Mouse (Mus musculus) thymus, adult 2 months (tissue): ENCODE results near the gene Adap1. TPM values are rescaled to one million over a fixed set of nuclear protein-coding genes. Genes with fewer than 3 reads are reported as not detected.

Source experiments
- DNase-seq: peaks from one replicate; pipeline ENCODE4 v3.0.0; 2021
- H3K27ac ChIP-seq: fragments of 200-500 bp; 2 replicates; pipeline ENCODE4 v1.5.1; 2012; ENCODE audit warnings: low read length, control low read depth; ENCODE audit not compliant: control insufficient read depth, insufficient read depth
- H3K27me3 ChIP-seq: fragments of 200-500 bp; 2 replicates; pipeline ENCODE4 v1.6.1; 2012; ENCODE audit warnings: mild to moderate bottlenecking, low read length, moderate library complexity, mixed read lengths; ENCODE audit not compliant: control insufficient read depth, insufficient read depth
- H3K36me3 ChIP-seq: fragments of 200-500 bp; 2 replicates; pipeline ENCODE4 v1.6.1; 2012; ENCODE audit warnings: mild to moderate bottlenecking, low read length, moderate library complexity; ENCODE audit not compliant: control insufficient read depth, insufficient read depth
- H3K4me1 ChIP-seq: fragments of 200-500 bp; replicated peaks from 2 replicates; pipeline ENCODE4 v1.6.1; 2012; ENCODE audit warnings: low read length; ENCODE audit not compliant: control insufficient read depth, insufficient read depth
- H3K4me3 ChIP-seq: fragments of 200-500 bp; 2 replicates; pipeline ENCODE4 v1.5.1; 2012; ENCODE audit warnings: mild to moderate bottlenecking, low read length, control low read depth, moderate library complexity; ENCODE audit not compliant: control insufficient read depth, insufficient read depth
- CTCF ChIP-seq: fragments of 200-500 bp; IDR thresholded peaks from 2 replicates; pipeline ENCODE4 v1.5.1; 2012; ENCODE audit warnings: mild to moderate bottlenecking, control low read depth, low read length, moderate library complexity, borderline replicate concordance; ENCODE audit not compliant: control insufficient read depth, poor library complexity, insufficient read depth; ENCODE audit errors: extremely low read depth
- POLR2A ChIP-seq: fragments of 200-500 bp; IDR thresholded peaks from 2 replicates; pipeline ENCODE4 v1.6.1; 2012; ENCODE audit warnings: mild to moderate bottlenecking, low read length, control low read depth, moderate library complexity; ENCODE audit not compliant: control insufficient read depth, poor library complexity, insufficient read depth; ENCODE audit errors: extremely low read depth
- WGBS: fragments of 180-500 bp; shearing (Covaris S2); methylation state at CpG from one replicate; pipeline ENCODE4 v1.1.7; 2018; 5-methylcytosine and 5-hydroxymethylcytosine counted together
- polyA plus RNA-seq: library from polyadenylated mRNA; depleted of rRNA; stranded (reverse); fragments of >200 nt; gene quantifications from 2 replicates; pipeline ENCODE4 v1.2.3, GENCODE M21; 2012

Adap1 gene
- polyA plus RNA-seq, 1 experiment: 15.5 TPM

GRCm38 (mm10) chr5:139267661-139268060 is 57.8 kb downstream of the Adap1 start:
- DNase-seq: no peak
- no peak overlapping the region for H3K27ac ChIP-seq
- no peaks in the 10 kb centered on the region for H3K4me1 ChIP-seq
- TF ChIP-seq POLR2A (no peak), CTCF (no peak)
- no peaks in the 10 kb centered on the region for H3K27me3 ChIP-seq
- whole genome bisulfite sequencing: 92% methylated on average over 4 of the region's 4 CpGs
- H3K4me3 ChIP-seq: no peak overlapping the region
- peaks cover 61% of the 10 kb centered on the region for H3K36me3 ChIP-seq

- no peaks in the 10 kb centered on the region; the same call in 1 of the 2 replicates for H3K4me1 ChIP-seq
- TF ChIP-seq POLR2A (no peak), CTCF (no peak)
- DNase-seq: no peak
- 95% methylated on average over 4 of the region's 4 CpGs for WGBS
- H3K4me3 ChIP-seq: no peak overlapping the region
- H3K36me3 ChIP-seq: peaks cover 55% of the 10 kb centered on the region
- no peaks in the 10 kb centered on the region for H3K27me3 ChIP-seq
- H3K27ac ChIP-seq: no peak overlapping the region
These were observed 64.0 kb downstream of the Adap1 start for GRCm38 (mm10) chr5:139261403-139261802.

- TF ChIP-seq POLR2A: no peak
- TF ChIP-seq CTCF: no peak
- Histone ChIP-seq H3K4me1 (peaks cover under 1% of the 10 kb centered on the region; the same call in 1 of the 2 replicates), H3K36me3 (peaks cover 40% of the 10 kb centered on the region)
These were observed 65.6 kb downstream of the Adap1 start for GRCm38 (mm10) chr5:139259853-139260252.

GRCm38 (mm10) chr5:139258371-139259035 is 66.9 kb downstream of the Adap1 start:
- TF ChIP-seq CTCF: no peak
- no peak for TF ChIP-seq POLR2A
- 94% methylated on average over 8 of the region's 8 CpGs for WGBS
- Histone ChIP-seq H3K4me1 (peaks cover 6% of the 10 kb centered on the region), H3K36me3 (peaks cover 27% of the 10 kb centered on the region), H3K27ac (no peak overlapping the region), H3K27me3 (no peaks in the 10 kb centered on the region), H3K4me3 (no peak overlapping the region)
- DNase-seq: no peak

More at GRCm38 (mm10) chr5:139259853-139260252, 65.6 kb downstream of the Adap1 start:
- no peak overlapping the region for H3K4me3 ChIP-seq
- no peak for DNase-seq
- no peaks in the 10 kb centered on the region for H3K27me3 ChIP-seq
- no peak overlapping the region for H3K27ac ChIP-seq
- WGBS: 92% methylated on average over 5 of the region's 5 CpGs

GRCm38 (mm10) chr5:139257818-139258217 is 67.6 kb downstream of the Adap1 start:
- Histone ChIP-seq H3K4me3 (no peak overlapping the region), H3K27ac (no peak overlapping the region), H3K36me3 (peaks cover 20% of the 10 kb centered on the region), H3K27me3 (no peaks in the 10 kb centered on the region), H3K4me1 (peaks cover 12% of the 10 kb centered on the region)
- 93% methylated on average over 4 of the region's 4 CpGs for WGBS
- TF ChIP-seq POLR2A: no peak
- no peak for TF ChIP-seq CTCF
- DNase-seq: no peak

- Histone ChIP-seq H3K4me1 (peaks cover 12% of the 10 kb centered on the region), H3K4me3 (no peak overlapping the region), H3K27me3 (no peaks in the 10 kb centered on the region), H3K27ac (no peak overlapping the region), H3K36me3 (peaks cover 15% of the 10 kb centered on the region; the same call in 1 of the 2 replicates)
- TF ChIP-seq POLR2A (no peak), CTCF (no peak)
- no peak for DNase-seq
- WGBS: 100% methylated on average over 1 of the region's 1 CpGs
These were observed 68.2 kb downstream of the Adap1 start for GRCm38 (mm10) chr5:139257265-139257664.
